Mouse (Mus musculus) R1 (cell line): ENCODE measurements around the gene Glrb.
A peak's percentile ranks its signal among the peaks of the same experiment; 100 is the strongest.

Source experiments
- DNase-seq: peaks from one replicate; pipeline ENCODE4 v3.0.0-alpha.2; 2018; ENCODE audit warnings: low read depth, low spot score

The Glrb gene

GRCm38 (mm10) chr3:80823975-80824374 is 89.5 kb downstream of the Glrb start:
- no peak for DNase-seq

GRCm38 (mm10) chr3:80818619-80819018 is 94.8 kb downstream of the Glrb start:
- DNase-seq, result no peak

- no peak for DNase-seq
Observed at GRCm38 (mm10) chr3:80813734-80814133, 99.7 kb downstream of the Glrb start.

GRCm38 (mm10) chr3:80812237-80812636 is 101.2 kb downstream of the Glrb start:
- no peak for DNase-seq

- peak; percentile 5 for DNase-seq
Observed at GRCm38 (mm10) chr3:80805327-80805726, 108.1 kb downstream of the Glrb start.

GRCm38 (mm10) chr3:80803811-80804210 is 109.6 kb downstream of the Glrb start:
- DNase-seq, result no peak

GRCm38 (mm10) chr3:80803211-80803610 is 110.2 kb downstream of the Glrb start:
- DNase-seq, result no peak

- DNase-seq, result peak; percentile 85
Observed at GRCm38 (mm10) chr3:80802596-80803081, 110.8 kb downstream of the Glrb start, which contains the start of gene Gria2. Gene Gria2 (minus strand): TSS chr3:80802835.

GRCm38 (mm10) chr3:80801827-80802310 is 111.6 kb downstream of the Glrb start:
- no peak for DNase-seq

GRCm38 (mm10) chr3:80800995-80801826 is 112.2 kb downstream of the Glrb start:
- peak; percentile 10 for DNase-seq

GRCm38 (mm10) chr3:80800299-80800994 is 113.0 kb downstream of the Glrb start:
- peak; percentile 12 for DNase-seq

- no peak for DNase-seq
Observed at GRCm38 (mm10) chr3:80797935-80798334, 115.5 kb downstream of the Glrb start.

GRCm38 (mm10) chr3:80796764-80797163 is 116.7 kb downstream of the Glrb start:
- no peak for DNase-seq

- DNase-seq, result no peak
Observed at GRCm38 (mm10) chr3:80795284-80795683, 118.2 kb downstream of the Glrb start.
